Mouse (Mus musculus) intestine, embryonic 16.5 days (tissue): ENCODE data around the gene Ssb. TPM values are rescaled to one million over a fixed set of nuclear protein-coding genes. Genes with fewer than 3 reads are reported as not detected.

Experiments
- ATAC-seq: fragments of 200-750 bp; cut with Nextera tagmentation; 2 replicates; pipeline ENCODE4 v1.8.0; 2017; ENCODE audit warnings: moderate TSS enrichment, moderate library complexity
- H3K27ac ChIP-seq: fragments of 300-500 bp; sonication (generic); 2 replicates; pipeline ENCODE4 v1.5.1; 2014; ENCODE audit warnings: mild to moderate bottlenecking, low read length
- H3K27me3 ChIP-seq: fragments of 300-500 bp; sonication (generic); replicated peaks from 2 replicates; pipeline ENCODE4 v1.6.1; 2014; ENCODE audit warnings: low read length, control low read depth, mixed read lengths; ENCODE audit not compliant: control insufficient read depth, insufficient read depth
- H3K36me3 ChIP-seq: fragments of 300-500 bp; sonication (generic); 2 replicates; pipeline ENCODE4 v1.6.1; 2014; ENCODE audit warnings: low read length, control low read depth; ENCODE audit not compliant: control insufficient read depth, insufficient read depth
- H3K4me1 ChIP-seq: fragments of 300-500 bp; sonication (generic); 2 replicates; pipeline ENCODE4 v1.6.1; 2014; ENCODE audit warnings: low read length, control low read depth, mixed read lengths; ENCODE audit not compliant: control insufficient read depth, insufficient read depth
- H3K4me2 ChIP-seq: fragments of 300-500 bp; sonication (generic); 2 replicates; pipeline ENCODE4 v1.6.1; 2014; ENCODE audit warnings: low read depth, low read length, control low read depth
- H3K4me3 ChIP-seq: fragments of 300-500 bp; sonication (generic); 2 replicates; pipeline ENCODE4 v1.5.1; 2014; ENCODE audit warnings: mild to moderate bottlenecking, low read length
- H3K9ac ChIP-seq: fragments of 300-500 bp; sonication (generic); 2 replicates; pipeline ENCODE4 v1.6.1; 2014; ENCODE audit warnings: low read depth, low read length
- H3K9me3 ChIP-seq: fragments of 300-500 bp; sonication (generic); 2 replicates; pipeline ENCODE4 v1.6.1; 2016; ENCODE audit warnings: low read length, control low read depth; ENCODE audit not compliant: control insufficient read depth
- WGBS: fragments of 180-500 bp; shearing (Covaris S2); extraction: QIAGEN DNeasy Blood & Tissue Kit; methylation state at CpG from one replicate; pipeline ENCODE4 v1.1.7; 2014; 5-methylcytosine and 5-hydroxymethylcytosine counted together
- polyA plus RNA-seq: library from polyadenylated mRNA; unstranded; fragments of >200 nt; fragmentation: Nextera tagmentation; extraction: Ambion mirVana; gene quantifications from 2 replicates; pipeline ENCODE4 v1.2.1, GENCODE M21; 2015

The Ssb gene
- polyA plus RNA-seq, 1 experiment from 2014 or later: 249 TPM

DNA sequence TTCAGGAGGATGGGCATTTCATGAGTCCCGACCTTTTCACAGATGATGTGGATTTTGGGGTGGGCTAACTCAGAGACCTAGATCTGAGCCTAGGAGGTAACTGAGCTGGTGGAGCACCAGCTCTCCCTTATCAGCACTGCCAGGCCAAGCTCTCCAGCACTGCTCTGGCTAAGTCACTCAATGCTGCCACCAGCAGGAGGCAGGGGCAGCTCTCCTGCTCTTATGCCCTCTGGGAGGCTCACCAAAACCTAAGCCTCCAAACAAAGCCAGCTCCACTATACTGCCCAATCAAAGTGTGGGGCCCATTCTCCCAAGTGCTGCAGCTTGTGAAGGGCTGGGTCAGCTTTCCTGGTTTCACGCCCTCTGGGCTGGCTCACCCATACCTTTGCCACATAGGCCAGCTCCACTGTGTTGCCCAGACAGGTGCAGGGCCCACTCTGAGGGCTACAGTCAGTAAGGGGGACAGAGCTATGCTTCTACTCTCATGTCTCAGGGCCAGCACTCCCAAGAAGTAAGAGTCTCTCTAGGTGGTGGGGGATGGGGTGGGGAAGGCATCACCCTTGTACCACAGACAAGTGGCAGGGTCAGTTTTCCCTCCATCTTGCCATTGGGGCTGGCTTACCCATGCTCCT, 9.8 kb upstream of the Ssb start:
- Histone ChIP-seq H3K4me3 (no peak overlapping the region), H3K27ac (no peak overlapping the region), H3K4me1 (no peaks in the 10 kb centered on the region), H3K27me3 (no peaks in the 10 kb centered on the region), H3K36me3 (no peaks in the 10 kb centered on the region), H3K9me3 (no peaks in the 10 kb centered on the region), H3K4me2 (no peak overlapping the region), H3K9ac (no peak overlapping the region)
- ATAC-seq: no peak
- 45% methylated on average over 2 of the region's 2 CpGs for WGBS

DNA sequence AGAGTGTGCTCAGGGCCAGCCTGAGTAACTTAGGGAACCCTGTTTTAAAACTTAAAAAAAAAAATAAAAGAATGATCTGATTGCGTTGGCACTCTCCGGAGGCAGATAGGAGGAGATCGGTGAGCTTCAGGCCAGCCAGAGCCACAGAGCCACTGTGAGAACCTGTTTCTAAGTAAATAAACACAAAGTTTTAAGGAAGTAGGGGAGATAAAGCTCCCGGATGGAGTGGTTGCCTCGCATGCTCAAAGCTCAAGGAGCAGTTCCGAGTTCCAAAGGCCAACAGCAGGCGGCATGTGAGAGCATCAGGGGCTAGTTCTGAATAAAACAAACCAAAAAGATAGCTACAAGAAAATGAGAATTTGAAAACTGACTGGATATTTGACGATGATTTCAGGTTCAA, 5.0 kb upstream of the Ssb start:
- WGBS: 34% methylated on average over 8 of the region's 8 CpGs
- H3K4me2 ChIP-seq: no peak overlapping the region
- H3K9me3 ChIP-seq: no peaks in the 10 kb centered on the region
- H3K36me3 ChIP-seq: no peaks in the 10 kb centered on the region
- peak overlapping the region; percentile 34; the same call in 1 of the 2 replicates for H3K9ac ChIP-seq
- H3K27ac ChIP-seq: peak overlapping the region; percentile 65
- peak; percentile 76 for ATAC-seq
- no peaks in the 10 kb centered on the region for H3K4me1 ChIP-seq
- H3K4me3 ChIP-seq: no peak overlapping the region
- H3K27me3 ChIP-seq: no peaks in the 10 kb centered on the region

DNA sequence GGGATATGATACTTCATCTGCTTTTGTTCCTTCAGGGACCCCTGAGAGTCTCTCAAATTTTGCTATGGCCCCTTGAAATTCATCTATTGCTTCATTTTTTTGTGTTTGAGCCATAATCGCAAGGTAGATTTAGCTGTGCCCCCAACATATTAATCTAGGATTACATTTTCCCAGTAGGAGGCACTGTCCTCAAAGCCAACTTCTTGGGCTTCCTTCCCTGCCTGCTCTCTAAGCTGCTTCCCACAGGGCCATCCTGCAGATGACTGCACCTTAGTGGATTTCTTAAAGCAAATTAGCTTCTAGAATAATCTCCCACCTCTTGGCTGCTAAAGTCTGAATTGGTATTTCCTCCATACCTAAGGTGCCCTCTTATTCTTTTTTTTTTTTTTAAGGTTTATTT, 3.5 kb upstream of the Ssb start:
- ATAC-seq: no peak
- Histone ChIP-seq H3K27ac (no peak overlapping the region), H3K4me2 (no peak overlapping the region), H3K4me3 (no peak overlapping the region), H3K36me3 (no peaks in the 10 kb centered on the region), H3K9ac (no peak overlapping the region), H3K27me3 (no peaks in the 10 kb centered on the region), H3K4me1 (no peaks in the 10 kb centered on the region; the same call in 1 of the 2 replicates), H3K9me3 (no peaks in the 10 kb centered on the region)
- 77% methylated on average over 1 of the region's 1 CpGs for WGBS

DNA sequence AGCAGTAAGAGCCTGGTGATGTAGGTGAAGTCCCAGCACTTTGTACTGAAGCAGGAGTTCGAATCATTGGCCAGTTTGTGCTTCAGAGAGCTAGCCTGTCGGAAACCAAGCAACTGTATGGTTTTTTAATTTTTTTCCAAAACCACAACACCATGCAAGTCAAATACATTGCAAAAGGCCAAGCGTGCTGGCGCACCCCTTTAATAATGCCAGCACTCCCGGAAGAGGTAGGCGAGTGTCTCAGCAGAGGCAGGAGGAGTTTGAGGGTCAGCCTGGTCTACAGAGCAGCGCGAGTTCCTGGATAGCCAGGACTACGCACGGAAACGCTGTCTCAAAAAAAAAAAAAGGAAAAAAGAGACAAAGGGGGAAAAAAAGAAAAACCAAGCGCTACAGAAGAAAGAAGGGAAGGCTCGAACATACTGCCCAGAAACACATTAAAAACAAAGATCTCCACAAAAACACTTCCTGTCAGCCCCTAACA, 350 bp upstream of the Ssb start:
- Histone ChIP-seq H3K4me1 (peaks cover 5% of the 10 kb centered on the region; the same call in 1 of the 2 replicates), H3K9me3 (no peaks in the 10 kb centered on the region), H3K27ac (peak overlapping the region; percentile 57), H3K9ac (peak overlapping the region; percentile 99), H3K27me3 (no peaks in the 10 kb centered on the region), H3K4me2 (peak overlapping the region; percentile 72), H3K36me3 (no peaks in the 10 kb centered on the region), H3K4me3 (peak overlapping the region; percentile 100)
- peak; percentile 75 for ATAC-seq
- WGBS: 10% methylated on average over 13 of the region's 13 CpGs

DNA sequence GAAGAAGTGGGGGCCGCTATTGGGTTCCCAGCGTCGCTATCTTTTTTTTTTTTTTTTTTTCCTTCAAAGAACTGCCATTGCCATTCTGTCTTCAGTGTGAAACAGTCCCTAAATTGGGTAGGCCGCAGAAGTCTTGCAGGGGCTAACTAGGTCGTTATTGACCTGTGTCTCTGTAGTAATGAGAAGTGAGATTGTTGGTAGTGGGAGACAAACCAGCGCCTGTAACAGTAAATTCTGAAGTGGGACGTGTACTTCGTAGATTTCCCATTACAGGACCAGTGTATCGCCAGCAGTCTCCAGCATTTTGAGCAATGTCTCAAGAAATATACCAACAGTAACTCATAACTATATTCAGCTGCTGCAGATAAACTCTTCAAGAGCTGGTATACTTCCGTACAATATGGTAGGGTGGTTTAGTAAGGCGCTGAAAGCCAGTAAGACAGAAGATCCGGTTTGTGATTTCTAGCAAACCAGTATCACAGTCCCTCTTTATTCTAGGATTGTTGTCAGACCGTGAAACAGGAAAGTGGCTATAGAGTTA, 825 bp downstream of the Ssb start:
- Histone ChIP-seq H3K9ac (peak overlapping the region; percentile 99), H3K36me3 (no peaks in the 10 kb centered on the region), H3K4me3 (peak overlapping the region; percentile 100), H3K27ac (peak overlapping the region; percentile 90; the same call in 1 of the 2 replicates), H3K4me1 (peaks cover 5% of the 10 kb centered on the region; the same call in 1 of the 2 replicates), H3K4me2 (peak overlapping the region; percentile 72), H3K9me3 (no peaks in the 10 kb centered on the region), H3K27me3 (no peaks in the 10 kb centered on the region)
- under 1% methylated on average over 13 of the region's 13 CpGs for WGBS
- ATAC-seq: peak; percentile 4; the same call in 1 of the 2 replicates

DNA sequence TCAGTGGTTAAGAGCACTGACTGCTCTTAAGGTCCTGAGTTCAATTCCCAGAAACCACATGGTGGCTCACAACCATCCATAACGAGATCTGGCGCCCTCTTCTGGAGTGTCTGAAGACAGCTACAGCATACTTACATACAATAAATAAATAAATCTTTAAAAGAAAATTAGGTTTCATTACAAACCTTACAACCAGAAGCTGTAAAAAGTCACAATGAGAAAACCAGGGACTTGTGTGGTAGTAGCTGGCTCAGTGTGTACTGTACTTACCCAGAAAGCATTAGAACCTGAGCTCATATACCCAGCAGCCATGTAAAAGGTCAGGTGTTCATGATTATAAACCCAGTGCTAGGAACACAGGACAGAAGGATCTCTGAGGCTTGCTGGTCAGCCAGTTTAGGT, 22.6 kb downstream of the Ssb start:
- H3K9me3 ChIP-seq: no peaks in the 10 kb centered on the region
- H3K9ac ChIP-seq: no peak overlapping the region
- no peak overlapping the region for H3K4me3 ChIP-seq
- H3K27me3 ChIP-seq: no peaks in the 10 kb centered on the region
- no peak for ATAC-seq
- H3K27ac ChIP-seq: no peak overlapping the region
- no peak overlapping the region for H3K4me2 ChIP-seq
- no peaks in the 10 kb centered on the region for H3K36me3 ChIP-seq
- 75% methylated on average over 2 of the region's 2 CpGs for WGBS
- H3K4me1 ChIP-seq: 0 out of 2 replicates have a peak, but pooled peaks cover 4% of the 10 kb centered on the region

DNA sequence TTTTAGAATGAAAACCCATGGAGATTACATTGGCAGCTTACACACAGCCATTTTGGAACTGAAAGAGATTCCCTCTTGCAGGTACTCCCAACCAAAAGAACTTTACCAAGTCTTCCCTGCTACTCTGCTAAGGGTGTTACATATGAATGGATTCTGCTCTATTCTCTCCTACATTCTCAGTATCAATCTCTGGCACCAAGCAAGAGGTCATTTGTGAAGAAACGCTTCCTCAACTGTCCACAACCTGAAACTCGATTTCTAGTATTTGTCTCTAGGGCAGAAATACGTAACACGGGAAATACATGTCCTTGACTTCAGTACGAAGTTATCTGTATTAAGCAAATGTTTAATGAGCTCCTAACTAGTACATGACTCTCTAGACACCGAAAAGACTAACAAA, 23.2 kb downstream of the Ssb start:
- H3K27ac ChIP-seq: no peak overlapping the region
- peak overlapping the region; percentile 74 for H3K4me2 ChIP-seq
- H3K27me3 ChIP-seq: no peaks in the 10 kb centered on the region
- no peaks in the 10 kb centered on the region for H3K9me3 ChIP-seq
- H3K4me1 ChIP-seq: 0 out of 2 replicates have a peak, but pooled peaks cover 4% of the 10 kb centered on the region
- no peak for ATAC-seq
- 50% methylated on average over 6 of the region's 6 CpGs for WGBS
- no peak overlapping the region; the same call in 1 of the 2 replicates for H3K9ac ChIP-seq
- peak overlapping the region; percentile 70 for H3K4me3 ChIP-seq
- no peaks in the 10 kb centered on the region for H3K36me3 ChIP-seq

DNA sequence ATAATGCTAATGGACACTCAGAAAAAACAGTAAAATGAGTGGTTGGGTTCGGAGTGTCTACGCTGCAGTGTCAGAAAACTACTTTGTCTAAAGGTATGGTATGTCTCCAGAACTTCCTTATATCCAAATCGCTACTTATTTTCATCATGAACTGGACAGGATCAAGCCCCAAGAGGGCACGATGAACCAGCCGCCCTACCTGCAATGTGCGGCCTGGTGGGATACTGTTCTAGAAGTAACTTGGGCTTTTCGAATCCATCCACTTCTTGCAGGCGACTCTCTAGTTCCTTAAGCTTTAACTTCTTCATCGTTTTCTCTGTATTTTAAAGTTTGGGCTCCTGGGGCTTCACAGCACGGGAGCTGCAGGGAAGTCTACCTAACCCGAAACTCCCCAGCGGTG, 23.7 kb downstream of the Ssb start:
- Histone ChIP-seq H3K4me1 (0 out of 2 replicates have a peak, but pooled peaks cover 4% of the 10 kb centered on the region), H3K4me2 (peak overlapping the region; percentile 74), H3K27me3 (no peaks in the 10 kb centered on the region), H3K9me3 (no peaks in the 10 kb centered on the region), H3K4me3 (peak overlapping the region; percentile 70), H3K27ac (peak overlapping the region; percentile 78), H3K9ac (peak overlapping the region; percentile 88), H3K36me3 (no peaks in the 10 kb centered on the region)
- WGBS: 4% methylated on average over 12 of the region's 12 CpGs
- peak; percentile 58 for ATAC-seq

DNA sequence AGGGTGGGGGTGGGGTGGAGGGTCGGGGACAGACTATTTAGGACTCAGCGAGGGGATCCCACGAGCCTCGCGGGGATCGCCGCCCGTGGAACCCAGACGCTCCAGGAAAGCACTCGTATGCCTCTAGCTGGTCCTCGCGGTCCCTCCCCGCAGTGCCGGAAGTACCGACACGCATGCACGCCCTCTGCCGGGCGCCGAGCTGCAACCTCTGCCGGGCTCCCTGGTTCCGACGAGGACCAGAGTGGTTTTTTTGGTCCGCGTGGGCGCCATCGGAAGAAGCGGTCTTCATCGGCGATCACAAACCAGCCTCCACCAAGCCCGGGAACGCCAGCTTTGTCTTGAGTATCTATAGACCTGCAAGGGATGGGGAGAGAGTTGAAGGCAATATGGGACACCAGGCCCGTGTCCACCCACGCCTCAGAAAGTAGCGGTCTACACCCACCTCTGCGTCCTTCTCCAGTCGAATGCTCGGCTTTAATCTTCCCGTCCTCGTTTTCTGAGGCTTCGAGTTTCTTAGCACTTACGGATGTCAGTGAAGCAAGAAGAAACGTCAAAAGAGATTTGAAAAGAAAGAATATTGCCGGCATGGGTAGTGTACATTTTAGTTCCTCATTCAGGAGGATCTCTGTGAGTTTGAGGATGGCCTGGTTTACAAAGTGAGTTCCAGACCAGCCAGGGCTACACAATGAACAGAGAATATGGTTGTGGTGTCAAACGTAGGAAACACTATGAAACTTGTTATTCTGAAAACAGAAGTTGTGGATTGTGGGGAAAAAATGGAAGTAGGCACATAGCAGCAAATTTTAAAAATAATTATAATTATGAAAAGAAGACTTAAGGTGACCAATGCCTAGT, 24.3 kb downstream of the Ssb start, which contains the start of gene Mettl5:
Mettl5 (minus strand) TSS at position 165 of the 855 bp plus-strand sequence.
- no peaks in the 10 kb centered on the region for H3K36me3 ChIP-seq
- H3K4me3 ChIP-seq: peak within 1 kb of the TSS; percentile 70
- no peaks in the 10 kb centered on the region for H3K9me3 ChIP-seq
- peak; percentile 99 for ATAC-seq
- no peaks in the 10 kb centered on the region for H3K27me3 ChIP-seq
- H3K9ac ChIP-seq: peak within 1 kb of the TSS; percentile 88
- H3K27ac ChIP-seq: peak within 1 kb of the TSS; percentile 78
- WGBS: 2% methylated on average over 45 of the region's 45 CpGs
- 0 out of 2 replicates have a peak, but pooled peaks cover 4% of the 10 kb centered on the region for H3K4me1 ChIP-seq
- peak within 1 kb of the TSS; percentile 74 for H3K4me2 ChIP-seq
